Mouse (Mus musculus): ENCODE results near the gene Necap2. TPM values are rescaled to one million over a fixed set of nuclear protein-coding genes. Genes with fewer than 3 reads are reported as not detected.

Gene Necap2
- polyA plus RNA-seq, 1 experiment from 2014 or later = 110 TPM

DNA sequence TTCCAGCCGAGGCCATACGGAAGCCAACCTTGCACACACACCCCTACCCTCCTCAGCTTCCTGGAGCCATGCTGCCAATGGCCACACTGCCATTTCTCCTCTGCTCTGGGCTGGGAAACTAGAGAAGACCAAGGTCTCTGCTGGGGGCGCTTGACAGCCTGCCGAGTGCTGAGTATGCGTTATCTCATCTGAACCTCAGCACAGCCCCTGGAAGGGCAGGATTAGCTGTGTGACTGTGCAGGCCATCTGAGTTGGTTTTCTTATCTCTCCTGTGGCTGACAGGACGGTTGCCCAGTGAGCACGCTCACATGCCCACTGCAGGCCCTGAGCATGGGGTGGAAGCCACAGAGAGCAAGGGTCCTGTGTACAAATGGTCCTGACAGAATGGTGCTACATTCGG lies 9.5 kb downstream of the Necap2 start:
- 87% methylated on average over 8 of the region's 8 CpGs for WGBS
- DNase-seq (ENCODE audit: low spot score) = no peak

DNA sequence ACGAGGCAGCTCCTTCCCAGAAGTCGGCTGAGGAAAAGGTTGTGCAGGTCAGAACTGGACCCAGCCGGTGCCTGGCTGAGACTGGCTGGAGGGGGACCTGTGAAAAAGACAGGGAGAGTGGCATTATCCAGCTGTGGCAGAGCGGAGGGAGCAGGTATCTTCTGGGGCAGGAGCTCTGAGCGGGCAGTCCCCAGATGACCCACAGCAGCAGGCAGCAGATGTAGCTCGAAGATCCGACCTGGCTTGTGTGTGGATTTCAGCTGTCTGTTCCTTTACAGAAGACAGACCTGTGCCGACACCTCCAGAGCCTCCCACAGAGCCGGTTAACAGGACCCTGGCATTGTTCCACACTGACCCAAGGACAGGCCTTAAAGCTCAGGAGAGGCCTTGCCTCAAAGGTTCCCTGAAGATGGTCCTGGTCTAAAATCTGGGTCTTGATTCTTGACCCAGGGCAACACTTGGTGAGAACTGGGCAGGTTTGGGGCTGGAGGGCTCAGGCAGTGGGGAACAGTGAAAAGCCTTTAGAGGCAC lies 10.6 kb downstream of the Necap2 start:
- Histone ChIP-seq H3K9me3 (ENCODE audit: low read length) (no peaks in the 10 kb centered on the region), H3K4me3 (ENCODE audit: low read depth, low read length) (no peak overlapping the region), H3K36me3 (ENCODE audit: insufficient read depth, low read length) (peaks cover 36% of the 10 kb centered on the region; the same call in 1 of the 2 replicates), H3K27ac (ENCODE audit: low read length) (no peak overlapping the region), H3K9ac (replicated peaks; ENCODE audit: low read depth) (no peak overlapping the region), H3K27me3 (replicated peaks; ENCODE audit: insufficient read depth, low read length) (no peaks in the 10 kb centered on the region), H3K4me1 (ENCODE audit: insufficient read depth, low read depth, low read length) (no peaks in the 10 kb centered on the region), H3K4me2 (replicated peaks; ENCODE audit: low read depth, low read length) (no peak overlapping the region)
- no peak for ATAC-seq
- 53% methylated on average over 9 of the region's 9 CpGs for WGBS
- TF ChIP-seq CTCF (IDR thresholded peaks at IDR 0.05) (no peak), EP300 (IDR thresholded peaks at IDR 0.05) (no peak)
- no peak for DNase-seq (ENCODE audit: low spot score)

More for the DNA sequence above, 9.5 kb downstream of the Necap2 start:
- Histone ChIP-seq H3K4me1 (ENCODE audit: insufficient read depth, low read depth, low read length) (no peaks in the 10 kb centered on the region), H3K27ac (ENCODE audit: low read length) (no peak overlapping the region), H3K4me3 (ENCODE audit: low read depth, low read length) (no peak overlapping the region), H3K27me3 (replicated peaks; ENCODE audit: insufficient read depth, low read length) (no peaks in the 10 kb centered on the region), H3K9me3 (ENCODE audit: low read length) (no peaks in the 10 kb centered on the region), H3K9ac (replicated peaks; ENCODE audit: low read depth) (no peak overlapping the region), H3K4me2 (replicated peaks; ENCODE audit: low read depth, low read length) (no peak overlapping the region), H3K36me3 (ENCODE audit: insufficient read depth, low read length) (peaks cover 36% of the 10 kb centered on the region; the same call in 1 of the 2 replicates)
- ATAC-seq = no peak
- no peak for TF ChIP-seq EP300 (IDR thresholded peaks at IDR 0.05)
- no peak for TF ChIP-seq CTCF (IDR thresholded peaks at IDR 0.05)

GRCm38 (mm10) chr4:141066709-141067515 lies 11.2 kb downstream of the Necap2 start:
- no peaks in the 10 kb centered on the region for H3K27me3 ChIP-seq (replicated peaks; ENCODE audit: insufficient read depth, low read length)
- H3K36me3 ChIP-seq (ENCODE audit: insufficient read depth, low read length) = peaks cover 30% of the 10 kb centered on the region; the same call in 1 of the 2 replicates
- ATAC-seq (peak; percentile 39), DNase-seq (ENCODE audit: low spot score) (peak; percentile 55)
- H3K4me3 ChIP-seq (ENCODE audit: low read depth, low read length) = no peak overlapping the region
- no peaks in the 10 kb centered on the region for H3K9me3 ChIP-seq (ENCODE audit: low read length)
- H3K4me1 ChIP-seq (ENCODE audit: insufficient read depth, low read depth, low read length) = no peaks in the 10 kb centered on the region
- TF ChIP-seq CTCF (IDR thresholded peaks at IDR 0.05) (no peak), EP300 (IDR thresholded peaks at IDR 0.05) (no peak)
- H3K9ac ChIP-seq (replicated peaks; ENCODE audit: low read depth) = no peak overlapping the region
- H3K27ac ChIP-seq (ENCODE audit: low read length) = 0 out of 2 replicates have a peak overlapping the region, but pooled peaks have one; percentile 8
- 36% methylated on average over 12 of the region's 12 CpGs for WGBS
- H3K4me2 ChIP-seq (replicated peaks; ENCODE audit: low read depth, low read length) = no peak overlapping the region

- ATAC-seq = peak; percentile 12
- Histone ChIP-seq H3K9me3 (ENCODE audit: low read length) (no peaks in the 10 kb centered on the region), H3K27ac (ENCODE audit: low read length) (no peak overlapping the region), H3K4me1 (ENCODE audit: insufficient read depth, low read depth, low read length) (no peaks in the 10 kb centered on the region; the same call in 1 of the 2 replicates), H3K4me3 (ENCODE audit: low read depth, low read length) (no peak overlapping the region), H3K9ac (replicated peaks; ENCODE audit: low read depth) (no peak overlapping the region), H3K4me2 (replicated peaks; ENCODE audit: low read depth, low read length) (no peak overlapping the region), H3K36me3 (ENCODE audit: insufficient read depth, low read length) (peaks cover 24% of the 10 kb centered on the region; the same call in 1 of the 2 replicates), H3K27me3 (replicated peaks; ENCODE audit: insufficient read depth, low read length) (no peaks in the 10 kb centered on the region)
- 5% methylated on average over 8 of the region's 8 CpGs for WGBS
- peak; percentile 95 for DNase-seq (ENCODE audit: low spot score)
- TF ChIP-seq CTCF (IDR thresholded peaks at IDR 0.05) (peak; percentile 99), EP300 (IDR thresholded peaks at IDR 0.05) (no peak)
These were observed 13.0 kb downstream of the Necap2 start for GRCm38 (mm10) chr4:141065123-141065522.

DNA sequence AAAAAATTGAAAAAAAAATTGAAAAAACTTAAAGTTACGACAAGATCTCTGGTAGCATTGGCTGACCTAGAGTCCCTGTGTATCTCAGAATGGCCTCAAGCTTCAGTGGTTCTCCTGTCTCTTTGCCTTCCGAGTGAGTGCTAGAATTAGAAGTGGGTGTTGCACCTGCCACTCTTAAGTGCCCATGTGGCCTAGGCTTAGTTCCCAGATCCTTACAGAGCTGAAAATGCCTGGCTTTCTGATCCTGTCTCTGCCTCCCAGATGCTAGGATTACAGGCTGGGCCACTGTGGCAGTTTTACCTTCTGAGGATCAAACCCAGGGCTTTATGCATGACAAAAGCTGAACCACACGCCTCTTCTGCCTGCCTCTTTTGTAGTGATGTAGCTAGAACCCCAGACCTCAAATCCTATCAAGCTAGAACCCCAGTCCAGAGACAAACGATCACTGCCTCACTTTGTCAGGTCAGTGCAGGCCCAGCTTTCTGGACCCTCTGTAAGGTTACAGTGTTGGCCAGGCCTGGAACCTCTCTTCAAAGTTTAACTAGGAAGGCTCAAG lies 14.0 kb downstream of the Necap2 start:
- DNase-seq (ENCODE audit: low spot score) (no peak), ATAC-seq (no peak)
- Histone ChIP-seq H3K4me3 (ENCODE audit: low read depth, low read length) (no peak overlapping the region), H3K9me3 (ENCODE audit: low read length) (no peaks in the 10 kb centered on the region), H3K27ac (ENCODE audit: low read length) (no peak overlapping the region), H3K4me1 (ENCODE audit: insufficient read depth, low read depth, low read length) (peaks cover 3% of the 10 kb centered on the region; the same call in 1 of the 2 replicates), H3K4me2 (replicated peaks; ENCODE audit: low read depth, low read length) (no peak overlapping the region), H3K27me3 (replicated peaks; ENCODE audit: insufficient read depth, low read length) (no peaks in the 10 kb centered on the region), H3K9ac (replicated peaks; ENCODE audit: low read depth) (no peak overlapping the region), H3K36me3 (ENCODE audit: insufficient read depth, low read length) (peaks cover 19% of the 10 kb centered on the region; the same call in 1 of the 2 replicates)
- 75% methylated on average over 4 of the region's 4 CpGs for WGBS
- no peak for TF ChIP-seq CTCF (IDR thresholded peaks at IDR 0.05)
- TF ChIP-seq EP300 (IDR thresholded peaks at IDR 0.05) = no peak
